Mouse (Mus musculus) frontal cortex, postnatal 36 days (tissue): ENCODE results near the gene Igf1r.
A peak's percentile ranks its signal among the peaks of the same experiment; 100 is the strongest.
"Not testable (repeated sequence)": the region's sequence is repeated elsewhere in the genome, so short reads cannot be mapped to it uniquely, and the experiment has no call there.

ENCODE experiments used
- DNase-seq, 2 experiments: peaks; one replicate each; pipeline ENCODE4 v3.0.0; 2022; ENCODE audit warnings: low spot score in 2 of 2

The Igf1r gene

GRCm38 (mm10) chr7:68270551-68270950 lies 317.9 kb downstream of the Igf1r start:
- DNase-seq: no peak

GRCm38 (mm10) chr7:68271816-68272215 lies 319.2 kb downstream of the Igf1r start:
- no peak for DNase-seq

GRCm38 (mm10) chr7:68272607-68273006 lies 320.0 kb downstream of the Igf1r start:
- DNase-seq: no peak

- DNase-seq: no peak
These were observed 320.9 kb downstream of the Igf1r start, which contains the start of gene Fam169b for GRCm38 (mm10) chr7:68273515-68273914. Gene Fam169b (plus strand): TSS chr7:68273839.

- DNase-seq: no peak
These were observed 321.6 kb downstream of the Igf1r start for GRCm38 (mm10) chr7:68274218-68274617.

- DNase-seq: no peak
These were observed 322.3 kb downstream of the Igf1r start for GRCm38 (mm10) chr7:68274951-68275350.

- DNase-seq: not testable (repeated sequence)
These were observed 322.8 kb downstream of the Igf1r start for GRCm38 (mm10) chr7:68275445-68275837.

- DNase-seq: no peak
These were observed 323.5 kb downstream of the Igf1r start for GRCm38 (mm10) chr7:68275838-68276731.

GRCm38 (mm10) chr7:68277054-68277896 lies 324.6 kb downstream of the Igf1r start:
- DNase-seq: no peak

- DNase-seq: no peak
These were observed 325.3 kb downstream of the Igf1r start for GRCm38 (mm10) chr7:68277897-68278270.

GRCm38 (mm10) chr7:68278385-68278784 lies 325.8 kb downstream of the Igf1r start:
- DNase-seq: no peak

GRCm38 (mm10) chr7:68278908-68279307 lies 326.3 kb downstream of the Igf1r start:
- no peak for DNase-seq

GRCm38 (mm10) chr7:68279481-68279880 lies 326.9 kb downstream of the Igf1r start:
- DNase-seq: no peak

- DNase-seq: peak in 1 of 2 experiments; percentile 24
These were observed 327.8 kb downstream of the Igf1r start for GRCm38 (mm10) chr7:68280352-68280869.

GRCm38 (mm10) chr7:68281341-68281740 lies 328.7 kb downstream of the Igf1r start:
- no peak for DNase-seq

GRCm38 (mm10) chr7:68282304-68283132 lies 329.9 kb downstream of the Igf1r start:
- no peak for DNase-seq

GRCm38 (mm10) chr7:68283133-68283520 lies 330.5 kb downstream of the Igf1r start:
- not testable (repeated sequence) for DNase-seq
